Mouse (Mus musculus): ENCODE measurements around the gene Timm8a2. TPM values are rescaled to one million over a fixed set of nuclear protein-coding genes. Genes with fewer than 3 reads are reported as not detected.

Timm8a2 gene
- total RNA-seq, 2 experiments from 2014 or later = not detected

DNA sequence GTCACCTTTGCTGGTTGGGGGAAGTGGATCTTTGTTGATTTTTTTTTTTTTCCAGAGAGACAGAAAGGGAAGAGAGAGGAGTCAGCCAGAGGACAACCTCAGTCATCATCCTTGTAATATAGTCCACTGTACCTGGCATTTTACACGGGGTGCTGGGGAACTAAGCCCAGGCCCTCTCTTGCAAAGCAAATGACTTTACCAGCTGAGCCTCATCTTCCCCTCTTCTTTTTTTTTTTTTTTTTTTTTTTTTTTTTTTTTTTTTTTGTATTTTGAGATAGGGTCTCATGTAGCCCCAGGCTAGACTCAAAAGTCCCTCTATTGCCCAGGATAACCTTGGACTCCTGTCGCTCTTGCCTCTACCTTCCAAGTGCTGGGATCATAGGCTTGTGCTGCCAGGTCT, 15.1 kb upstream of the Timm8a2 start:
- no peak for DNase-seq
- Histone ChIP-seq H3K27ac (no peak overlapping the region), H3K4me3 (no peak overlapping the region)
- TF ChIP-seq CTCF (IDR thresholded peaks at IDR 0.05) = no peak
- intact Hi-C loops (cut with DNase I) = no loop called here

DNA sequence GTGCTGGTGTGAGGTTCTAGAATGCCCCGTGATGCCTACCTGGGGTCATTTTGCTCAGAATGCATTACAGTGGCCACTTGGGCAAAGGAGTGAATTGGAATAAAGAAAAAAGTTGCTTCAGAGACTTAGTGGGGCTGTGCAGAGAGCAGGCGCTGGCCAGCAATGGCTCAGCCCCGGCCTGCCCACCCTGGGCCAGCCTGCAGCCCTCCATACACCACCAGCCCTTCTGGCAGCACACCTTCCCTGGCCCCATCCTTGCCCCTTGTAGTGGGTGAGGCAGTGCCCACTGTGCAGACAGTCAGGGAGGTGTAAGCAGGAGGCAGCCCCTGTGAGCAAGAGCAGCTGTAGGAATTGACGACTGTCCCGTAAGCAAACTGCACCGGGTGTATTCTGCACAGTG, 13.9 kb upstream of the Timm8a2 start:
- Histone ChIP-seq H3K27ac (no peak overlapping the region), H3K4me3 (no peak overlapping the region)
- intact Hi-C loops (cut with DNase I) = no loop called here
- DNase-seq = no peak
- no peak for TF ChIP-seq CTCF (IDR thresholded peaks at IDR 0.05)

- Histone ChIP-seq H3K4me3 (no peak overlapping the region), H3K27ac (no peak overlapping the region)
- intact Hi-C loops (cut with DNase I) = no loop called here
- DNase-seq = no peak
- TF ChIP-seq CTCF (IDR thresholded peaks at IDR 0.05) = no peak
Measured at GRCm38 (mm10) chr14:122023054-122023453, 11.4 kb upstream of the Timm8a2 start.

DNA sequence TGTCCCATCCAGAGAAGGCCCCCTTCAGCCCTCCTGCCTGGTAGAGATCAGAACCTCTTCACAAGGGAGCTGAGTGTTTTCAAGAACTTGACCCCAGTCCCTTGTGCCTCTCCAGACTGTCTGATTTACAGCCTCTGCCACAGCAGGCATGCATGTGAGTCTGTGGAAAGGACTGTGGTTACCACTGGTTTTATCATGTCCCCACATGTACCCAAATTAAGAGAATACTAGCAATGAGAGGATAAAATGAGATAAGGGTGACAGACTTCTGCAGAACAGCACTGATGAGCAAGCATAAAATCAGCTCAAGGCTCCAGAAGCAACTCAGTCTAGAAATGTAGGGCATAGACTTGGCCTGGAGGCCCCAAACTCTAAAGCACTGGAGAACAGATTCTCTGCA, 10.5 kb upstream of the Timm8a2 start:
- TF ChIP-seq CTCF (IDR thresholded peaks at IDR 0.05) = no peak
- intact Hi-C loops (cut with DNase I) = no loop called here

GRCm38 (mm10) chr14:122028926-122029745, 5.3 kb upstream of the Timm8a2 start:
- intact Hi-C loops (cut with DNase I) = no loop called here
- Histone ChIP-seq H3K27ac (no peak overlapping the region), H3K4me3 (no peak overlapping the region)
- TF ChIP-seq CTCF (IDR thresholded peaks at IDR 0.05) = no peak
- DNase-seq = no peak

More for the DNA sequence above, 10.5 kb upstream of the Timm8a2 start:
- H3K4me3 ChIP-seq = no peak overlapping the region
- no peak for DNase-seq
- H3K27ac ChIP-seq = no peak overlapping the region

GRCm38 (mm10) chr14:122029851-122030250, 4.6 kb upstream of the Timm8a2 start:
- TF ChIP-seq CTCF (IDR thresholded peaks at IDR 0.05) = no peak
- Histone ChIP-seq H3K27ac (no peak overlapping the region), H3K4me3 (no peak overlapping the region)
- intact Hi-C loops (cut with DNase I) = no loop called here
- DNase-seq = no peak

GRCm38 (mm10) chr14:122032045-122032444, 2.4 kb upstream of the Timm8a2 start:
- intact Hi-C loops (cut with DNase I) = no loop called here
- no peak overlapping the region for H3K27ac ChIP-seq

DNA sequence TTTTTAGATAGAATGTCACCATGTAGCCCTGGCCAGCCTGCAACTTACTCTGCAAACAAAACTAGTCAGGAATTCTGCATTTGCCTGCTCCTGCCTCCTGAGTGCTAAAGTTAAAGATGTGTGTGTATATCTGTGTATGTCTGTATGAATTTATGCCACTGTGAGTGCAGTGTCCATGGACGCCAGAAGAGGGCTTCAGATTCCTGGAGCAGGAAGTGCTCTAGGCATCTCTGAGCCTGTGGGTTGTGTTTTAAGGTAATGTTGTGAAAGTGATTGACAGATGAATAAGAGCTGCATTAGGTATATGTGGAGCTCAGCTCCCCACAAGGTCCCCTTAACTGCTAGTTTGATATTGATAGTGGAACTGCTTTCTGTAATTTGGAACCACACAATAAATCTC, 707 bp downstream of the Timm8a2 start:
- intact Hi-C loops (cut with DNase I) = no loop called here
- no peak overlapping the region for H3K4me3 ChIP-seq
- H3K27ac ChIP-seq = no peak overlapping the region
- no peak for TF ChIP-seq CTCF (IDR thresholded peaks at IDR 0.05)
- DNase-seq = no peak

More at GRCm38 (mm10) chr14:122032045-122032444, 2.4 kb upstream of the Timm8a2 start:
- H3K4me3 ChIP-seq = no peak overlapping the region
- no peak for DNase-seq
- TF ChIP-seq CTCF (IDR thresholded peaks at IDR 0.05) = no peak

DNA sequence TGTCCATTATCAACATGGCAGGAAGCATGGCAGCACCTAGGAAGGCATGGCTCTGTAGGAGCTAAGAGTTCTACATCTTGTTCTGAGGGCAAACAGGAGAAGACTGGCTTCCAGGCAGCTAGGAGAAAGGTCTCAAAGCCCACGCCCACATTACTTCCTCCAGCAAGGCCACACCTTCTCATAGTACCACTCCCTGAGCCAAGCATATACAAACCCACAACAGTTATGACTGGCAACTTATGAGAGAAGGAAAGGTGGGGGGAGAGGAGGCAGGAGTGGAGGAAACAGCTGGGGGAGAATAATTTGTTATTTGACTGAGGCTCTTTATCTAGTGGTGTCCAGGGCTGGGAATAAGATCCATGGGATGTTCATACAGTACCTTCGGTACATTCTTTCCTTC, 1.4 kb downstream of the Timm8a2 start:
- no peak for TF ChIP-seq CTCF (IDR thresholded peaks at IDR 0.05)
- intact Hi-C loops (cut with DNase I) = no loop called here

DNA sequence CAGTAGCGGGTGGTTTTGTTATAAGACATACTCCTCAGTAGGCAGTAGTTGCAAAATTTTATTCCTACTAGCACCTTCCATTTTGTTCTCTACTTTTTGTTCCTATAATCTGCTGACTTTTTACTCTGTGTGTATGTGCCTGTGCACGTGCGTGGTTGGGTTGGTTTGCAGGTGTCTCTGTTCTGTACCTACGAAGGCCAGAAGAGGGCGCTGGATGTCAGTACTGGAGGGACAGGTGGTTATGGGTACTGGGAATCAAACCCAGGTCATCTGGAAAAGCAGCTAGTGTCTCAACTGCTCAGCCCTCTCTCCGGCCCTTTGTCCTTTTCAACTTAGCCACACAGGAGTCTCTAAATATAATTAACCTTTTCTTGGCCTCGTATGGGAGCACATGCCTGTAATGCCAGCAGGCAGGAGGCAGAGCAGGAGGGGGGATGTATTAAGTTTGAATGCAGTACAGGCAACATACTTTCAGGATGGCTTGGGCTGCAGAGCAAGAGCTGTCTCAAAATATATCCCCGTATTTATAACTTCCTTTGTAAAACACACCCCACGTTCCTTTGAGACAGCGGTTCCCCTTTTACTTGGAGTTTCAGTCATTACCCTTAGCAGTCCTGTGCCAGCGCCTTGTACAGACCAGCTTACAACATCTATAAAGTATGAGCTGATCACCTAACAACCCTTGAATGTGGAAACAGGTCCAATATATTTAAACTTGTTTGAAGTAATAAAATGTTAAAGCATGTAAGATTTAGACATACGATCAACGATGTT, 4.6 kb downstream of the Timm8a2 start:
- TF ChIP-seq CTCF (IDR thresholded peaks at IDR 0.05) = no peak
- intact Hi-C loops (cut with DNase I) = no loop called here
- Histone ChIP-seq H3K4me3 (no peak overlapping the region), H3K27ac (no peak overlapping the region)
- DNase-seq = no peak

More for the DNA sequence above, 1.4 kb downstream of the Timm8a2 start:
- Histone ChIP-seq H3K4me3 (no peak overlapping the region), H3K27ac (no peak overlapping the region)
- no peak for DNase-seq

DNA sequence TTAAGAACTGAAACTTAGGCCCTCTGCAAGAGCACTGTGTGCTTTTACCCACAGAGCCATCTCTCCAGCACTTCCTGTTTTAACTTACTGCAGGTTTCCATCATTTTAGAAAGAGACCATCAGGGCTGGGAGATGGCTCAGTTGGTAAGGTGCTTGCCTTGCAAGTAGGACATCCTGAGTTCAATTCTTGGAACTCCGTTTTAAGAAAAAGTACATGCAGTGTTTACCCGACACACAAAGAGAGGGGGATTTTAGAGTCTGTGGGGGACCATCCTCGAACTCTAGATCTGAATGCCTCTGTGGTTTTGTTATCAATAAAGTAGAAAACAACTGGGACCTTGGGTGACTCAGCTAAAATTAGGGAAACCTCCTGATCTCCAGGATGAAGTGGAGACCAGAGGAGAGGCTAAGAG, 6.9 kb downstream of the Timm8a2 start:
- intact Hi-C loops (cut with DNase I) = no loop called here
- H3K4me3 ChIP-seq = no peak overlapping the region
- no peak for TF ChIP-seq CTCF (IDR thresholded peaks at IDR 0.05)

DNA sequence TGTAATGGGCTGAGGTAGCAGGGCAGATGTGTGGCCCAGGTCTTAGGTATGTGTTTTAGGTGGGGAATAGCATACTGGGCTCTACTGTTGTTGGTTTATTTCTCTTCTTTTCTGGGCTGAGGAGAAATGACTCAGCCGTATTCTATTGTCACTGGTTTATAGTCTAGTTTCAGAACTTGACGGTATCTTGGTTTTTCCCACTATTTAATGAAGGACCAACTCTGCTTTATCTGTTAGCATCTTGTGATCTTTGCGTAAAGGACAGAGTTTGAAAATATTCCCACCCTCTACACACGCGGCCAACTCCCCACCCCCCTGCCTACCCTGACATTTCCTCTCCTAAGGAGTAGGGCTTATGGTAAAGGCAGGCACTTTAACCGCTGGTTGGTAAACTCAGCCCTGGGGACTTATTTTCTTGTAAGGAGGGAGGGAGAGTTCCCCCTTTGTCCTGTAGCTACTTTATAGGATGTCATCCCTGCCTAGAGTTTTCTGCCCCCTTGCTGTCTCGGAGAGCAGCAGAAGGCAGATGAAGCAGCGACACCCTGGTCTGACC, 7.7 kb downstream of the Timm8a2 start:
- Histone ChIP-seq H3K4me3 (no peak overlapping the region), H3K27ac (no peak overlapping the region)
- intact Hi-C loops (cut with DNase I) = no loop called here
- DNase-seq = no peak
- no peak for TF ChIP-seq CTCF (IDR thresholded peaks at IDR 0.05)

More for the DNA sequence above, 6.9 kb downstream of the Timm8a2 start:
- DNase-seq = no peak
- no peak overlapping the region for H3K27ac ChIP-seq

DNA sequence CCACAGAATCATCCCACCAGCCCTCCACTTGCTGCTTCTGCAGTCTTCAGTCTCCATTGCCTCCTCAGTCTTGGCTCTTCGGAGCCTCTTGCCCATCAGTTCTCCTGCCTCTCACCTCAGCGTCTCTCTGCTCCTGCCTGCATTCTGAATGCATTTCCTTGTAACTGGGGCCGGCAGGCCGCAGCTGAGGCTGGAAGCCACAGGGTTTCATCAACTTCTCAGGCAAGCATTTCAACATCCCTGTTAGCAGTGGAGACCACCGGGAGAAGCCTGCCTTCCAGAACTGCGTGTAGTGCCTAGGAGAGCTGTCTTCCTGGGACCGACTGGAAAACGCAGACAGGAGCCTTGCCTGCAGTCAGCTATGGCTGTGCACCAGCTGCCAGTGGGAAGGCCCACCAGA, 13.3 kb downstream of the Timm8a2 start:
- no peak for TF ChIP-seq CTCF (IDR thresholded peaks at IDR 0.05)
- intact Hi-C loops (cut with DNase I) = no loop called here
- H3K27ac ChIP-seq = no peak overlapping the region
- no peak overlapping the region for H3K4me3 ChIP-seq
- DNase-seq = no peak

All from gastrocnemius, adult 2 months (tissue).